Mouse (Mus musculus) ES-Bruce4 (cell line): ENCODE data around the gene Lypd4.

Source experiments
- CTCF ChIP-seq: IDR thresholded peaks from one replicate; pipeline ENCODE4 v1.8.1; 2011; ENCODE audit warnings: low read depth, low read length
- EP300 ChIP-seq: IDR thresholded peaks from 2 replicates; pipeline ENCODE4 v1.6.1; 2011; ENCODE audit warnings: low read depth, low read length; ENCODE audit not compliant: insufficient read depth
- POLR2A ChIP-seq: IDR thresholded peaks from one replicate; pipeline ENCODE4 v1.8.1; 2011; ENCODE audit warnings: low read length; ENCODE audit not compliant: insufficient read depth

- no peak for TF ChIP-seq EP300
- TF ChIP-seq CTCF: no peak
- TF ChIP-seq POLR2A: no peak
These were observed 7.8 kb downstream of the Lypd4 start, which contains the start of gene Gm9844 for GRCm38 (mm10) chr7:24861913-24862312.
